Mouse (Mus musculus) neural tube, embryonic 12.5 days (tissue): Measurements from ENCODE around the gene Mylk. TPM values are rescaled to one million over a fixed set of nuclear protein-coding genes. Genes with fewer than 3 reads are reported as not detected.

ENCODE experiments used
- ATAC-seq: fragments of 200-750 bp; cut with Nextera tagmentation; 2 replicates; pipeline ENCODE4 v1.8.0; 2017; ENCODE audit warnings: low read depth, mild to moderate bottlenecking, moderate TSS enrichment, moderate library complexity; ENCODE audit not compliant: low FRiP score
- H3K27ac ChIP-seq: fragments of 300-500 bp; sonication (generic); 2 replicates; pipeline ENCODE4 v1.5.1; 2016
- H3K27me3 ChIP-seq: fragments of 300-500 bp; sonication (generic); replicated peaks from 2 replicates; pipeline ENCODE4 v1.6.1; 2016; ENCODE audit warnings: mild to moderate bottlenecking
- H3K36me3 ChIP-seq: fragments of 300-500 bp; sonication (generic); 2 replicates; pipeline ENCODE4 v1.6.1; 2016; ENCODE audit warnings: mild to moderate bottlenecking
- H3K4me1 ChIP-seq: fragments of 300-500 bp; sonication (generic); 2 replicates; pipeline ENCODE4 v1.6.1; 2016
- H3K4me2 ChIP-seq: fragments of 300-500 bp; sonication (generic); replicated peaks from 2 replicates; pipeline ENCODE4 v1.6.1; 2016; ENCODE audit warnings: mild to moderate bottlenecking
- H3K4me3 ChIP-seq: fragments of 300-500 bp; sonication (generic); 2 replicates; pipeline ENCODE4 v1.5.1; 2016
- H3K9ac ChIP-seq: fragments of 300-500 bp; sonication (generic); 2 replicates; pipeline ENCODE4 v1.6.1; 2016; ENCODE audit warnings: mild to moderate bottlenecking
- H3K9me3 ChIP-seq: fragments of 300-500 bp; sonication (generic); 2 replicates; pipeline ENCODE4 v1.6.1; 2016; ENCODE audit warnings: mild to moderate bottlenecking
- WGBS: fragments of 180-500 bp; shearing (Covaris S2); methylation state at CpG from one replicate; pipeline ENCODE4 v1.1.7; 2016; 5-methylcytosine and 5-hydroxymethylcytosine counted together
- polyA plus RNA-seq: library from polyadenylated mRNA; unstranded; fragments of >200 nt; fragmentation: Nextera tagmentation; extraction: Ambion mirVana; gene quantifications from 2 replicates; pipeline ENCODE4 v1.2.1, GENCODE M21; 2016

Mylk gene
- polyA plus RNA-seq, 1 experiment from 2014 or later: 5.1 TPM

- Histone ChIP-seq H3K4me1 (no peaks in the 10 kb centered on the region), H3K4me3 (no peak overlapping the region), H3K27me3 (no peaks in the 10 kb centered on the region), H3K36me3 (no peaks in the 10 kb centered on the region), H3K4me2 (no peak overlapping the region), H3K27ac (no peak overlapping the region), H3K9me3 (no peaks in the 10 kb centered on the region), H3K9ac (no peak overlapping the region)
- ATAC-seq: no peak
- WGBS: 84% methylated on average over 3 of the region's 3 CpGs
Measured at GRCm38 (mm10) chr16:34813570-34813969, 68.6 kb downstream of the Mylk start.

- ATAC-seq: no peak
- H3K4me3 ChIP-seq: no peak overlapping the region
- H3K9ac ChIP-seq: no peak overlapping the region
- no peak overlapping the region for H3K4me2 ChIP-seq
- no peaks in the 10 kb centered on the region for H3K4me1 ChIP-seq
- no peak overlapping the region for H3K27ac ChIP-seq
- H3K9me3 ChIP-seq: no peaks in the 10 kb centered on the region
- H3K36me3 ChIP-seq: no peaks in the 10 kb centered on the region
- WGBS: 88% methylated on average over 7 of the region's 7 CpGs
- no peaks in the 10 kb centered on the region for H3K27me3 ChIP-seq
Measured at GRCm38 (mm10) chr16:34814612-34815011, 69.6 kb downstream of the Mylk start.

- no peak for ATAC-seq
- Histone ChIP-seq H3K27ac (no peak overlapping the region), H3K9ac (no peak overlapping the region), H3K4me1 (no peaks in the 10 kb centered on the region), H3K4me2 (no peak overlapping the region), H3K4me3 (no peak overlapping the region), H3K27me3 (no peaks in the 10 kb centered on the region), H3K36me3 (no peaks in the 10 kb centered on the region), H3K9me3 (no peaks in the 10 kb centered on the region)
- WGBS: 92% methylated on average over 7 of the region's 7 CpGs
Measured at GRCm38 (mm10) chr16:34816548-34816947, 71.5 kb downstream of the Mylk start.

- Histone ChIP-seq H3K9ac (no peak overlapping the region), H3K9me3 (no peaks in the 10 kb centered on the region)
Measured at GRCm38 (mm10) chr16:34825111-34825744, 80.2 kb downstream of the Mylk start.

GRCm38 (mm10) chr16:34834477-34834876 lies 89.5 kb downstream of the Mylk start:
- H3K4me3 ChIP-seq: no peak overlapping the region
- H3K4me1 ChIP-seq: no peaks in the 10 kb centered on the region
- no peaks in the 10 kb centered on the region for H3K27me3 ChIP-seq
- no peak overlapping the region for H3K4me2 ChIP-seq
- no peak overlapping the region for H3K9ac ChIP-seq
- ATAC-seq: no peak
- H3K27ac ChIP-seq: no peak overlapping the region
- H3K36me3 ChIP-seq: no peaks in the 10 kb centered on the region
- no peaks in the 10 kb centered on the region for H3K9me3 ChIP-seq
- 69% methylated on average over 1 of the region's 1 CpGs for WGBS

More at GRCm38 (mm10) chr16:34825111-34825744, 80.2 kb downstream of the Mylk start:
- Histone ChIP-seq H3K27me3 (no peaks in the 10 kb centered on the region), H3K4me2 (no peak overlapping the region), H3K4me1 (no peaks in the 10 kb centered on the region), H3K27ac (no peak overlapping the region), H3K36me3 (no peaks in the 10 kb centered on the region), H3K4me3 (no peak overlapping the region)
- WGBS: 80% methylated on average over 7 of the region's 7 CpGs
- ATAC-seq: no peak

- WGBS: 81% methylated on average over 7 of the region's 7 CpGs
- Histone ChIP-seq H3K9me3 (no peaks in the 10 kb centered on the region), H3K4me3 (no peak overlapping the region), H3K36me3 (no peaks in the 10 kb centered on the region), H3K4me2 (no peak overlapping the region), H3K9ac (no peak overlapping the region), H3K4me1 (no peaks in the 10 kb centered on the region), H3K27me3 (no peaks in the 10 kb centered on the region), H3K27ac (no peak overlapping the region)
- ATAC-seq: no peak
Measured at GRCm38 (mm10) chr16:34839004-34839703, 94.1 kb downstream of the Mylk start.

- no peaks in the 10 kb centered on the region for H3K27me3 ChIP-seq
- no peaks in the 10 kb centered on the region for H3K9me3 ChIP-seq
- H3K4me1 ChIP-seq: no peaks in the 10 kb centered on the region
- no peak overlapping the region for H3K4me2 ChIP-seq
- 91% methylated on average over 7 of the region's 7 CpGs for WGBS
- no peak overlapping the region for H3K9ac ChIP-seq
- ATAC-seq: no peak
- H3K27ac ChIP-seq: no peak overlapping the region
- no peaks in the 10 kb centered on the region for H3K36me3 ChIP-seq
- no peak overlapping the region for H3K4me3 ChIP-seq
Measured at GRCm38 (mm10) chr16:34839704-34840331, 94.8 kb downstream of the Mylk start.

GRCm38 (mm10) chr16:34844783-34845182 lies 99.8 kb downstream of the Mylk start:
- ATAC-seq: no peak
- H3K9ac ChIP-seq: no peak overlapping the region
- H3K4me2 ChIP-seq: no peak overlapping the region
- no peaks in the 10 kb centered on the region for H3K36me3 ChIP-seq
- no peak overlapping the region for H3K4me3 ChIP-seq
- 74% methylated on average over 6 of the region's 6 CpGs for whole genome bisulfite sequencing
- no peak overlapping the region for H3K27ac ChIP-seq
- no peaks in the 10 kb centered on the region for H3K27me3 ChIP-seq
- H3K9me3 ChIP-seq: no peaks in the 10 kb centered on the region
- no peaks in the 10 kb centered on the region for H3K4me1 ChIP-seq

- no peaks in the 10 kb centered on the region for H3K36me3 ChIP-seq
- no peaks in the 10 kb centered on the region for H3K27me3 ChIP-seq
- H3K9ac ChIP-seq: no peak overlapping the region
- no peaks in the 10 kb centered on the region for H3K9me3 ChIP-seq
- ATAC-seq: no peak
- 63% methylated on average over 3 of the region's 3 CpGs for WGBS
- H3K4me1 ChIP-seq: no peaks in the 10 kb centered on the region
- no peak overlapping the region for H3K27ac ChIP-seq
- H3K4me3 ChIP-seq: no peak overlapping the region
- no peak overlapping the region for H3K4me2 ChIP-seq
Measured at GRCm38 (mm10) chr16:34847638-34848037, 102.6 kb downstream of the Mylk start.

- Histone ChIP-seq H3K4me2 (no peak overlapping the region), H3K27ac (no peak overlapping the region), H3K4me1 (no peaks in the 10 kb centered on the region), H3K9me3 (no peaks in the 10 kb centered on the region), H3K4me3 (no peak overlapping the region), H3K9ac (no peak overlapping the region), H3K36me3 (no peaks in the 10 kb centered on the region), H3K27me3 (no peaks in the 10 kb centered on the region)
- no peak for ATAC-seq
- WGBS: 80% methylated on average over 7 of the region's 7 CpGs
Measured at GRCm38 (mm10) chr16:34854066-34854465, 109.1 kb downstream of the Mylk start.

GRCm38 (mm10) chr16:34855136-34855535 lies 110.1 kb downstream of the Mylk start:
- Histone ChIP-seq H3K9me3 (no peaks in the 10 kb centered on the region), H3K36me3 (no peaks in the 10 kb centered on the region), H3K4me1 (no peaks in the 10 kb centered on the region), H3K4me3 (no peak overlapping the region), H3K27ac (no peak overlapping the region), H3K4me2 (no peak overlapping the region), H3K27me3 (no peaks in the 10 kb centered on the region), H3K9ac (no peak overlapping the region)
- no peak for ATAC-seq
- 82% methylated on average over 6 of the region's 6 CpGs for WGBS

GRCm38 (mm10) chr16:34855751-34856150 lies 110.7 kb downstream of the Mylk start:
- Histone ChIP-seq H3K27ac (no peak overlapping the region), H3K36me3 (no peaks in the 10 kb centered on the region), H3K4me3 (no peak overlapping the region), H3K4me2 (no peak overlapping the region), H3K27me3 (no peaks in the 10 kb centered on the region), H3K9me3 (no peaks in the 10 kb centered on the region), H3K9ac (no peak overlapping the region), H3K4me1 (no peaks in the 10 kb centered on the region)
- WGBS: 79% methylated on average over 2 of the region's 2 CpGs
- ATAC-seq: no peak
